12 mouse cellular contexts compared by ENCODE assay signal in the genomic region with DNA sequence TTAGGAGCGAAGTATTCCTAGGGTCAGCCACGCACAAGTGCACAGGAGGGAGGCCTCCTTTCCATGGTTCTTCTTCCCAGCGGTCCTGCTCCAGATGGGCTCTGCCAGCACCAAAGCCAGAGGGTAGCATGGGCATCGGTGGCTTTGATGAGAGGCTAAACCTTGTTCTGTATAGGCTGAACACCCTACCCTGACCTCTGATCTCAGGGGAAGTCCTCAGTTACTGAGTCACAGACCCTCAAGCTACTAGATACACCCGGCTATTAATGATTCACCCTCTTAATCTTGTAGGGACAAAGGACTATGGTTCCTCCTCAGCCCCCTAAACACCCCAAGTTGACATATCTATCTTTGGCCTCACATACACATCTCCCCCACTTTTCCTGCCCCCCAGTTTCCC. TPM values are rescaled to one million over a fixed set of nuclear protein-coding genes. Genes with fewer than 3 reads are reported as not detected.
DNase-seq lines count a peak whose midpoint lies in the region; ATAC-seq and TF ChIP-seq lines count a peak whose summit lies in the region.
"Had no signal": no experiment of that assay in that cellular context is flagged by ENCODE, and none has a peak within 500 bp of the region (broad histone marks: within the 10 kb centered on the region; RNA-seq: fewer than 3 reads in every experiment).

No protein-coding gene starts in this region.

- H3K36me3 ChIP-seq in hindbrain, embryonic 11.5 days (ENCODE audit: control insufficient read depth, insufficient read depth, low read length): no peaks in the 10 kb centered on the region
- peaks cover 3% of the 10 kb centered on the region; the same call in 1 of the 2 replicates for H3K36me3 ChIP-seq in hindbrain, embryonic 16.5 days (ENCODE audit: control insufficient read depth, insufficient read depth, low read length)
- H3K36me3 ChIP-seq in neural tube, embryonic 12.5 days: peaks cover 52% of the 10 kb centered on the region
- peaks cover 59% of the 10 kb centered on the region for H3K36me3 ChIP-seq in limb, embryonic 10.5 days
- H3K36me3 ChIP-seq in heart, embryonic 12.5 days: peaks cover 45% of the 10 kb centered on the region

- TF ChIP-seq CTCF in layer of hippocampus, adult 2 months (conservative IDR thresholded peaks at IDR 0.05): no peak

- no peak for DNase-seq in hindbrain, embryonic 11.5 days (ENCODE audit: low spot score)
- no peak for DNase-seq in neural tube, embryonic 10.5 days (ENCODE audit: extremely low spot score, low spot score)
- no peak for DNase-seq in limb, embryonic 10.5 days (ENCODE audit: low spot score)
- no peak for DNase-seq in layer of hippocampus, adult 2 months (ENCODE audit: low spot score in 2 of 2)
- DNase-seq in urinary bladder, adult 18-20 months (ENCODE audit: low spot score in 2 of 2): no peak
- DNase-seq: cerebellum, adult 9-11 months; heart, adult 11 months; retina, postnatal 1 day had no signal

- ATAC-seq in hindbrain, embryonic 11.5 days (ENCODE audit: low FRiP score): no peak
- ATAC-seq in hindbrain, embryonic 16.5 days: no peak
- no peak for ATAC-seq in neural tube, embryonic 12.5 days (ENCODE audit: low FRiP score, low read depth)
- ATAC-seq in heart, embryonic 12.5 days (ENCODE audit: insufficient number of reproducible peaks, low FRiP score): no peak

- no peak overlapping the region for H3K4me3 ChIP-seq in hindbrain, embryonic 11.5 days (ENCODE audit: low read depth, low read length)
- H3K4me3 ChIP-seq in hindbrain, embryonic 16.5 days (ENCODE audit: low read length): no peak overlapping the region
- no peak overlapping the region for H3K4me3 ChIP-seq in neural tube, embryonic 12.5 days
- peak overlapping the region; percentile 14; the same call in 1 of the 2 replicates for H3K4me3 ChIP-seq in limb, embryonic 10.5 days
- no peak overlapping the region for H3K4me3 ChIP-seq in layer of hippocampus, adult 2 months
- H3K4me3 ChIP-seq in heart, embryonic 12.5 days: no peak overlapping the region
- H3K4me3 ChIP-seq: erythroblast, embryonic 14.5 days had no signal

- peaks cover 30% of the 10 kb centered on the region for H3K4me1 ChIP-seq in hindbrain, embryonic 11.5 days (replicated peaks; ENCODE audit: control insufficient read depth, insufficient read depth, low read length)
- peaks cover 42% of the 10 kb centered on the region for H3K4me1 ChIP-seq in hindbrain, embryonic 16.5 days (ENCODE audit: control insufficient read depth, insufficient read depth, low read depth, low read length)
- peaks cover 77% of the 10 kb centered on the region for H3K4me1 ChIP-seq in neural tube, embryonic 12.5 days
- peaks cover 82% of the 10 kb centered on the region for H3K4me1 ChIP-seq in limb, embryonic 10.5 days
- H3K4me1 ChIP-seq in heart, embryonic 12.5 days (replicated peaks): peaks cover 70% of the 10 kb centered on the region

- H3K27ac ChIP-seq in hindbrain, embryonic 11.5 days (ENCODE audit: low read depth, low read length): no peak overlapping the region
- H3K27ac ChIP-seq in hindbrain, embryonic 16.5 days (ENCODE audit: low read depth, low read length): no peak overlapping the region
- no peak overlapping the region for H3K27ac ChIP-seq in neural tube, embryonic 12.5 days
- no peak overlapping the region for H3K27ac ChIP-seq in limb, embryonic 10.5 days
- no peak overlapping the region for H3K27ac ChIP-seq in layer of hippocampus, adult 2 months
- no peak overlapping the region for H3K27ac ChIP-seq in heart, embryonic 12.5 days (ENCODE audit: poor library complexity, severe bottlenecking)

- 48% methylated on average over 5 of the region's 5 CpGs for WGBS in hindbrain, embryonic 11.5 days
- WGBS in hindbrain, embryonic 16.5 days: 53% methylated on average over 5 of the region's 5 CpGs
- 71% methylated on average over 5 of the region's 5 CpGs for WGBS in neural tube, embryonic 12.5 days
- WGBS in limb, embryonic 10.5 days: 59% methylated on average over 5 of the region's 5 CpGs
- WGBS in heart, embryonic 12.5 days: 71% methylated on average over 5 of the region's 5 CpGs

- H3K9me3 ChIP-seq in hindbrain, embryonic 11.5 days (ENCODE audit: control insufficient read depth, low read length): no peaks in the 10 kb centered on the region
- H3K9me3 ChIP-seq in hindbrain, embryonic 16.5 days (ENCODE audit: control insufficient read depth, low read length): no peaks in the 10 kb centered on the region
- H3K9me3 ChIP-seq in neural tube, embryonic 12.5 days: no peaks in the 10 kb centered on the region
- H3K9me3 ChIP-seq in limb, embryonic 10.5 days (replicated peaks): no peaks in the 10 kb centered on the region
- H3K9me3 ChIP-seq in heart, embryonic 12.5 days (replicated peaks): no peaks in the 10 kb centered on the region

- H3K9ac ChIP-seq in hindbrain, embryonic 11.5 days (ENCODE audit: low read depth, low read length): no peak overlapping the region
- no peak overlapping the region for H3K9ac ChIP-seq in hindbrain, embryonic 16.5 days (ENCODE audit: low read depth, low read length)
- peak overlapping the region; percentile 92 for H3K9ac ChIP-seq in neural tube, embryonic 12.5 days
- H3K9ac ChIP-seq in heart, embryonic 12.5 days: no peak overlapping the region

- H3K27me3 ChIP-seq in hindbrain, embryonic 11.5 days (ENCODE audit: control insufficient read depth, insufficient read depth, low read length): no peaks in the 10 kb centered on the region; the same call in 1 of the 2 replicates
- H3K27me3 ChIP-seq in hindbrain, embryonic 16.5 days (replicated peaks; ENCODE audit: control insufficient read depth, insufficient read depth, low read length): no peaks in the 10 kb centered on the region
- no peaks in the 10 kb centered on the region for H3K27me3 ChIP-seq in neural tube, embryonic 12.5 days (replicated peaks)
- no peaks in the 10 kb centered on the region for H3K27me3 ChIP-seq in limb, embryonic 10.5 days (ENCODE audit: low read depth, poor library complexity, severe bottlenecking)
- H3K27me3 ChIP-seq in heart, embryonic 12.5 days (replicated peaks): no peaks in the 10 kb centered on the region

- H3K4me2 ChIP-seq in hindbrain, embryonic 11.5 days (replicated peaks; ENCODE audit: low read depth, low read length): peak overlapping the region; percentile 3
- no peak overlapping the region for H3K4me2 ChIP-seq in hindbrain, embryonic 16.5 days (ENCODE audit: low read length)
- H3K4me2 ChIP-seq in neural tube, embryonic 12.5 days (replicated peaks): peak overlapping the region; percentile 88
- no peak overlapping the region for H3K4me2 ChIP-seq in heart, embryonic 12.5 days

RNA-seq across cellular contexts. Expression of a gene that starts 3.4 kb away (rescaled TPM):
- polyA plus RNA-seq in hindbrain, embryonic 11.5 days (2014; fragmentation: Nextera tagmentation; extraction: Ambion mirVana): 79.7 and 80.7 TPM in 2 replicates
- polyA plus RNA-seq in hindbrain, embryonic 16.5 days (2015; fragmentation: Nextera tagmentation; extraction: Ambion mirVana): 94.4 and 118 TPM in 2 replicates
- 149 and 165 TPM in 2 replicates for polyA plus RNA-seq in neural tube, embryonic 12.5 days (2016; fragmentation: Nextera tagmentation; extraction: Ambion mirVana)
- 36.5 and 49.0 TPM in 2 replicates for polyA plus RNA-seq in limb, embryonic 10.5 days (2016; fragmentation: Nextera tagmentation; extraction: Ambion mirVana)
- total RNA-seq in layer of hippocampus, adult 2 months (2021): 100 to 1,000 TPM; 146 to 148 TPM
- polyA plus RNA-seq in heart, embryonic 12.5 days (2016; fragmentation: Nextera tagmentation; extraction: Ambion mirVana): 69.5 and 81.5 TPM in 2 replicates

RNA-seq across cellular contexts. Expression of a gene that starts 6.7 kb away (rescaled TPM):
- 0.54 and 1.2 TPM in 2 replicates for polyA plus RNA-seq in hindbrain, embryonic 11.5 days (2014; fragmentation: Nextera tagmentation; extraction: Ambion mirVana)
- polyA plus RNA-seq in hindbrain, embryonic 16.5 days (2015; fragmentation: Nextera tagmentation; extraction: Ambion mirVana): 1.4 and 1.8 TPM in 2 replicates
- 0.89 and 1.6 TPM in 2 replicates for polyA plus RNA-seq in neural tube, embryonic 12.5 days (2016; fragmentation: Nextera tagmentation; extraction: Ambion mirVana)
- polyA plus RNA-seq in limb, embryonic 10.5 days (2016; fragmentation: Nextera tagmentation; extraction: Ambion mirVana): 0.20 and 0.45 TPM in 2 replicates
- 1 to 10 TPM in 1 of 2 experiments, under 1 TPM in 1; 0.87 to 1.3 TPM for total RNA-seq in layer of hippocampus, adult 2 months (2021)
- 1.8 and 2.8 TPM in 2 replicates for polyA plus RNA-seq in heart, embryonic 12.5 days (2016; fragmentation: Nextera tagmentation; extraction: Ambion mirVana)

RNA-seq across cellular contexts. Expression of a gene that starts 9.2 kb away (rescaled TPM):
- polyA plus RNA-seq in hindbrain, embryonic 11.5 days (2014; fragmentation: Nextera tagmentation; extraction: Ambion mirVana): 2.0 and 3.1 TPM in 2 replicates
- polyA plus RNA-seq in hindbrain, embryonic 16.5 days (2015; fragmentation: Nextera tagmentation; extraction: Ambion mirVana): 3.7 and 5.3 TPM in 2 replicates
- polyA plus RNA-seq in neural tube, embryonic 12.5 days (2016; fragmentation: Nextera tagmentation; extraction: Ambion mirVana): 6.8 and 7.0 TPM in 2 replicates
- polyA plus RNA-seq in limb, embryonic 10.5 days (2016; fragmentation: Nextera tagmentation; extraction: Ambion mirVana): 1.1 and 1.2 TPM in 2 replicates
- 1 to 10 TPM; 5.6 to 7.1 TPM for total RNA-seq in layer of hippocampus, adult 2 months (2021)
- polyA plus RNA-seq in heart, embryonic 12.5 days (2016; fragmentation: Nextera tagmentation; extraction: Ambion mirVana): 3.4 and 4.3 TPM in 2 replicates

RNA-seq across cellular contexts. Expression of a gene that starts 21.8 kb away (rescaled TPM):
- polyA plus RNA-seq in hindbrain, embryonic 11.5 days (2014; fragmentation: Nextera tagmentation; extraction: Ambion mirVana): 1.1 and 1.4 TPM in 2 replicates
- polyA plus RNA-seq in hindbrain, embryonic 16.5 days (2015; fragmentation: Nextera tagmentation; extraction: Ambion mirVana): 2.2 and 2.4 TPM in 2 replicates
- 1.7 and 2.0 TPM in 2 replicates for polyA plus RNA-seq in neural tube, embryonic 12.5 days (2016; fragmentation: Nextera tagmentation; extraction: Ambion mirVana)
- 0.18 and 0.29 TPM in 2 replicates for polyA plus RNA-seq in limb, embryonic 10.5 days (2016; fragmentation: Nextera tagmentation; extraction: Ambion mirVana)
- total RNA-seq in layer of hippocampus, adult 2 months (2021): under 1 TPM; 0.26 to 0.44 TPM
- polyA plus RNA-seq in heart, embryonic 12.5 days (2016; fragmentation: Nextera tagmentation; extraction: Ambion mirVana): 1.3 and 1.6 TPM in 2 replicates
- polyA plus RNA-seq: erythroblast, embryonic 14.5 days had no signal

RNA-seq across cellular contexts. Expression of a gene that starts 40.8 kb away (rescaled TPM):
- polyA plus RNA-seq in hindbrain, embryonic 11.5 days (2014; fragmentation: Nextera tagmentation; extraction: Ambion mirVana): 17.0 and 17.8 TPM in 2 replicates
- 26.2 and 29.2 TPM in 2 replicates for polyA plus RNA-seq in hindbrain, embryonic 16.5 days (2015; fragmentation: Nextera tagmentation; extraction: Ambion mirVana)
- polyA plus RNA-seq in neural tube, embryonic 12.5 days (2016; fragmentation: Nextera tagmentation; extraction: Ambion mirVana): 27.3 and 29.0 TPM in 2 replicates
- polyA plus RNA-seq in limb, embryonic 10.5 days (2016; fragmentation: Nextera tagmentation; extraction: Ambion mirVana): 24.2 and 25.2 TPM in 2 replicates
- 10 to 100 TPM; 41.4 to 43.1 TPM for total RNA-seq in layer of hippocampus, adult 2 months (2021)
- 18.0 and 18.2 TPM in 2 replicates for polyA plus RNA-seq in heart, embryonic 12.5 days (2016; fragmentation: Nextera tagmentation; extraction: Ambion mirVana)

Comparison
In these comparisons a context has a peak if more than half of its experiments do, and no peak if none do; other contexts are left out.
1. H3K4me2 ChIP-seq: peak in hindbrain, embryonic 11.5 days (single experiment) and neural tube, embryonic 12.5 days (single experiment); none in hindbrain, embryonic 16.5 days (single experiment) and heart, embryonic 12.5 days (single experiment).